ENCODE assay signal across 12 mouse cellular contexts in genomic region chr5:149715571-149716328, GRCm38 (mm10). TPM values are rescaled to one million over a fixed set of nuclear protein-coding genes. Genes with fewer than 3 reads are reported as not detected.
A peak's percentile ranks its signal among the peaks of the same experiment; 100 is the strongest.
DNase-seq lines count a peak whose midpoint lies in the region; ATAC-seq and TF ChIP-seq lines count a peak whose summit lies in the region.
"Had no signal": no experiment of that assay in that cellular context is flagged by ENCODE, and none has a peak within 500 bp of the region (broad histone marks: within the 10 kb centered on the region; RNA-seq: fewer than 3 reads in every experiment).

No protein-coding gene starts in this region.

- in situ Hi-C loops in ES-E14 (cut with MboI; ENCODE audit: low sequenced_read_pairs in 2 of 2, unreplicated experiment in 2 of 2), result no loop called here

- 51% methylated on average over 15 of the region's 15 CpGs for WGBS in hindbrain, embryonic 11.5 days
- 49% methylated on average over 15 of the region's 15 CpGs for WGBS in hindbrain, embryonic 13.5 days
- 71% methylated on average over 15 of the region's 15 CpGs for WGBS in liver, embryonic 11.5 days

- no peak overlapping the region for H3K27ac ChIP-seq in hindbrain, embryonic 11.5 days (ENCODE audit: low read depth, low read length)
- no peak overlapping the region for H3K27ac ChIP-seq in hindbrain, embryonic 13.5 days
- no peak overlapping the region for H3K27ac ChIP-seq in ES-E14 (ENCODE audit: insufficient read depth, low read depth, low read length, poor library complexity, severe bottlenecking)
- no peak overlapping the region for H3K27ac ChIP-seq in liver, embryonic 11.5 days (ENCODE audit: low read depth, low read length)
- H3K27ac ChIP-seq: liver, embryonic 14.5 days; macrophage had no signal

- no peaks in the 10 kb centered on the region for H3K27me3 ChIP-seq in hindbrain, embryonic 11.5 days (ENCODE audit: control insufficient read depth, insufficient read depth, low read length)
- no peaks in the 10 kb centered on the region for H3K27me3 ChIP-seq in hindbrain, embryonic 13.5 days
- H3K27me3 ChIP-seq in liver, embryonic 11.5 days (replicated peaks; ENCODE audit: control insufficient read depth, insufficient read depth, low read length), result no peaks in the 10 kb centered on the region

- ATAC-seq in hindbrain, embryonic 11.5 days (ENCODE audit: low FRiP score), result no peak
- ATAC-seq in hindbrain, embryonic 13.5 days (ENCODE audit: low FRiP score), result no peak
- no peak for ATAC-seq in liver, embryonic 11.5 days (replicated peaks; ENCODE audit: low FRiP score)

- DNase-seq in hindbrain, embryonic 11.5 days (ENCODE audit: low spot score), result peak; percentile 14
- no peak for DNase-seq in ES-E14 (ENCODE audit: low read depth, low spot score)
- peak; percentile 19 for DNase-seq in embryo, embryonic 9.5 days (ENCODE audit: extremely low spot score)
- DNase-seq in forelimb bud, embryonic 11.5 days (ENCODE audit: low read depth, low spot score), result peak; percentile 33
- DNase-seq in urinary bladder, postnatal 36 days (ENCODE audit: low spot score in 2 of 2), result no peak
- no peak for DNase-seq in liver, embryonic 11.5 days (ENCODE audit: low spot score)
- DNase-seq in cerebellum, adult 9-11 months, result no peak
- DNase-seq: kidney, postnatal 14 days had no signal

- H3K9me3 ChIP-seq in hindbrain, embryonic 11.5 days (ENCODE audit: control insufficient read depth, low read length), result no peaks in the 10 kb centered on the region
- H3K9me3 ChIP-seq in hindbrain, embryonic 13.5 days, result no peaks in the 10 kb centered on the region
- no peaks in the 10 kb centered on the region for H3K9me3 ChIP-seq in ES-E14 (ENCODE audit: control insufficient read depth, insufficient read depth, low read depth, low read length)
- H3K9me3 ChIP-seq in liver, embryonic 11.5 days (ENCODE audit: control insufficient read depth, low read length), result no peaks in the 10 kb centered on the region

- no peak overlapping the region for H3K4me3 ChIP-seq in hindbrain, embryonic 11.5 days (ENCODE audit: low read depth, low read length)
- no peak overlapping the region for H3K4me3 ChIP-seq in hindbrain, embryonic 13.5 days
- no peak overlapping the region for H3K4me3 ChIP-seq in ES-E14 (ENCODE audit: insufficient read depth in 1 of 2, low read depth in 1 of 2, low read length in 2 of 2, poor library complexity in 1 of 2, severe bottlenecking in 1 of 2)
- H3K4me3 ChIP-seq in liver, embryonic 11.5 days (ENCODE audit: low read depth, low read length), result no peak overlapping the region
- H3K4me3 ChIP-seq: erythroblast, embryonic 14.5 days had no signal

- no peak overlapping the region for H3K4me2 ChIP-seq in hindbrain, embryonic 11.5 days (replicated peaks; ENCODE audit: low read depth, low read length)
- H3K4me2 ChIP-seq in hindbrain, embryonic 13.5 days, result no peak overlapping the region
- no peak overlapping the region for H3K4me2 ChIP-seq in liver, embryonic 11.5 days

- H3K9ac ChIP-seq in hindbrain, embryonic 11.5 days (ENCODE audit: low read depth, low read length), result no peak overlapping the region
- no peak overlapping the region for H3K9ac ChIP-seq in hindbrain, embryonic 13.5 days
- no peak overlapping the region for H3K9ac ChIP-seq in ES-E14 (ENCODE audit: insufficient read depth, low read depth, low read length, poor library complexity, severe bottlenecking)
- H3K9ac ChIP-seq in liver, embryonic 11.5 days (ENCODE audit: low read depth, low read length), result no peak overlapping the region
- H3K9ac ChIP-seq: liver, embryonic 14.5 days had no signal

- H3K4me1 ChIP-seq in hindbrain, embryonic 11.5 days (replicated peaks; ENCODE audit: control insufficient read depth, insufficient read depth, low read length), result no peaks in the 10 kb centered on the region
- peaks cover 23% of the 10 kb centered on the region for H3K4me1 ChIP-seq in hindbrain, embryonic 13.5 days (replicated peaks)
- peaks cover 0 to 4% of the 10 kb centered on the region in 2 experiments; a peak in 1 of 4 replicates for H3K4me1 ChIP-seq in ES-E14 (ENCODE audit: control insufficient read depth in 2 of 2, insufficient read depth in 2 of 2, low read length in 2 of 2, poor library complexity in 1 of 2)
- no peaks in the 10 kb centered on the region for H3K4me1 ChIP-seq in liver, embryonic 11.5 days (replicated peaks; ENCODE audit: control insufficient read depth, insufficient read depth, low read length)

- H3K36me3 ChIP-seq in hindbrain, embryonic 11.5 days (ENCODE audit: control insufficient read depth, insufficient read depth, low read length), result no peaks in the 10 kb centered on the region
- peaks cover 2% of the 10 kb centered on the region; the same call in 1 of the 2 replicates for H3K36me3 ChIP-seq in hindbrain, embryonic 13.5 days
- no peaks in the 10 kb centered on the region for H3K36me3 ChIP-seq in ES-E14 (ENCODE audit: control insufficient read depth, insufficient read depth, low read length, poor library complexity, severe bottlenecking)
- H3K36me3 ChIP-seq in liver, embryonic 11.5 days (ENCODE audit: control insufficient read depth, insufficient read depth, low read length), result peaks cover 2% of the 10 kb centered on the region; the same call in 1 of the 2 replicates

TF ChIP-seq in ES-E14, 5 proteins besides CTCF, POLR2A, EP300 and RAD21:
- TF ChIP-seq ZNF384 (IDR thresholded peaks at IDR 0.05; ENCODE audit: low read depth, low read length) (peak; percentile 92), MAFK (IDR thresholded peaks at IDR 0.05; ENCODE audit: insufficient read depth, low read depth, low read length) (no peak)

RNA-seq across cellular contexts. Expression of gene B3glct, which starts 37.7 kb away (rescaled TPM):
- polyA plus RNA-seq in hindbrain, embryonic 11.5 days (2014; fragmentation: Nextera tagmentation; extraction: Ambion mirVana), result 15.3 and 15.8 TPM in 2 replicates
- 10.7 and 12.2 TPM in 2 replicates for polyA plus RNA-seq in hindbrain, embryonic 13.5 days (2015; fragmentation: Nextera tagmentation; extraction: Ambion mirVana)
- 6.0 and 7.2 TPM in 2 replicates for total RNA-seq in ES-E14 (2012; rRNA removed)
- polyA plus RNA-seq in liver, embryonic 11.5 days (2014; fragmentation: Nextera tagmentation; extraction: Ambion mirVana), result 13.2 and 13.4 TPM in 2 replicates

Comparison
In these comparisons a context has a peak if more than half of its experiments do, and no peak if none do; other contexts are left out.
1. DNase-seq: peak in hindbrain, embryonic 11.5 days (single experiment), embryo, embryonic 9.5 days (single experiment) and forelimb bud, embryonic 11.5 days (single experiment); none in ES-E14 (single experiment), urinary bladder, postnatal 36 days (0 of 2), liver, embryonic 11.5 days (single experiment) and cerebellum, adult 9-11 months (single experiment).